Mouse (Mus musculus): Measurements from ENCODE around the gene Gtsf1.

DNA sequence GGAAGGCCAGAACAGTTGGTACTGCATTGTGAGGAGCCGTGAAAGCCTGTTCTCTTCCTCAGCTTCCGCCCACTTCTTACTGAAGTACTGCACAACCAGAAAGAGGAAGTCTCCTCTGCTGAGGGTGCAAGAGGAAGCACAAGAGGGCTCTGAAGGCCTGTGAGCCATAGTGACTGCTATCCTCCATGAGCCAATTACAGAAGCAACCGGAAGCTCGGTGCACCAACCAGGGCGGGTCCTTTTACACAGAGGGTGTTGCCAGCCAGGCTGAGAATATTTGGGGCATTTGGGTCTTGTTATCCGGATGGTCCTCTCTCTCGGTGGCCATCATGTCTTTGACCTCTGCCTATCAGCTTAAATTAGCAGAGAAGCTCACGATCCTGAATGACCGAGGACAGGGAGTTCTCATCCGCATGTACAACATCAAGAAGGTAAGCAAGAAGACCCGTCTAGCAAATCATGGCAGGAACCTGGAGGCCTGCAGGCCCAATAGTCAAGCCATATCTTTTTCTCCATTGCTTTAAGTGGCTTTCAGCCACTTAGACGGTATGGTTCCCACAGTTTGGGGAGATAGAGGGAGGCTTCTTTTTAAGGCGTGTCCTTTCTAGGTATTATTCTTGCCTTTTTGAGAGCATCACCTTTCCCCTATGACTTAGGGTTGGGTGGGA is 23.4 kb upstream of the Gtsf1 start, which contains the start of gene Nckap1l:
- TF ChIP-seq CTCF (IDR thresholded peaks at IDR 0.05; ENCODE audit: borderline replicate concordance, insufficient read depth, low read depth, low read length), result no peak
- TF ChIP-seq POLR2A (IDR thresholded peaks at IDR 0.05; ENCODE audit: borderline replicate concordance, insufficient read depth, low read length), result no peak
